Mouse (Mus musculus): ENCODE measurements at regions not wholly inside any gene's neighbourhood (a gene's known extent, or its start where the extent isn't known, plus 50 kb on each side); places are given as distances from the start of the nearest gene placed in this dataset.
"Not testable (repeated sequence)": the region's sequence is repeated elsewhere in the genome, so short reads cannot be mapped to it uniquely, and the experiment has no call there.

- CTCF ChIA-PET: no interaction called here
Measured at GRCm38 (mm10) chr17:4563641-4564040, 430.5 kb upstream of the Arid1b start.

- CTCF ChIA-PET: no interaction called here
Measured at GRCm38 (mm10) chr17:4576883-4577282, 417.2 kb upstream of the Arid1b start.

DNA sequence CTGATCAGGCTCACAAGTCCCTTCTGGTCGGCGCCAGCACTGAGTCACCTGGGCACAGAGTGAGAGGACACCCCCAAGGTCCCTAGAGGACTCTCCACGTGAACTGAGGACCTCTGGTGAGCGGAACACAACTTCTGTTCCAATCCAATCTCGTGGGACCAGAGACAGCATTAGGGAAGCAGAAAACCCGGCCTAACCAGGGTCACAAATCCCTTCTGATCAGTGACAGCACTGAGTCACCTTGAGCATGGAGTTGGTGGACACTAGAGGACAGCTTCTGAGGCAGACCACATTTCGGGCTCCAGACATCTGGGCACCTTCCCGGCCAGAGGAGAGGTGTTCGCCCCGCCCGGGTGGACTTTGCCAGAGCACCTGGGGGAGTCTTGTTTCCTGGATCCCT is 412.3 kb upstream of the Arid1b start:
- CTCF ChIA-PET: no interaction called here

GRCm38 (mm10) chr17:4610481-4610880 is 383.7 kb upstream of the Arid1b start:
- CTCF ChIA-PET: no interaction called here

- CTCF ChIA-PET: no interaction called here
Measured at GRCm38 (mm10) chr17:4610993-4611392, 383.1 kb upstream of the Arid1b start.

DNA sequence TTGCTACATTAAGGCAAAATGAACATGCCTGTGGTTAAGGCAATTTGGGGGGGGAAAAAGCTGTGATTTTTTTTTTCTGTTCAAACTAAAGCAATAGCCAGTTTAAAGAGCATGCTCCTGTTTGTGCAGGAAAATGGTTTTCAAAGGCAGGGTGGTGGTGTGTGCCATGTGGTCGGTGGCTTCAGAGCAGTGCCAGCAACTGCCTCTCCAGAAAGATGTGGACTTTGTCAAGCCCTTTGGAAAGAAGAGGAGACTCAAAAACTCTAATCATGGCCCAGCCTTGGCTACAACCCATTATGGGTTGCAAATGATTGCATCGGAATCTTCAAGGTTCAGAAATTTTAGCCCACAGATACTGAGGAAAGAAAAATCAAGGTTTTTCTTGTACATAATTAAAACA is 382.4 kb upstream of the Arid1b start:
- CTCF ChIA-PET: no interaction called here

DNA sequence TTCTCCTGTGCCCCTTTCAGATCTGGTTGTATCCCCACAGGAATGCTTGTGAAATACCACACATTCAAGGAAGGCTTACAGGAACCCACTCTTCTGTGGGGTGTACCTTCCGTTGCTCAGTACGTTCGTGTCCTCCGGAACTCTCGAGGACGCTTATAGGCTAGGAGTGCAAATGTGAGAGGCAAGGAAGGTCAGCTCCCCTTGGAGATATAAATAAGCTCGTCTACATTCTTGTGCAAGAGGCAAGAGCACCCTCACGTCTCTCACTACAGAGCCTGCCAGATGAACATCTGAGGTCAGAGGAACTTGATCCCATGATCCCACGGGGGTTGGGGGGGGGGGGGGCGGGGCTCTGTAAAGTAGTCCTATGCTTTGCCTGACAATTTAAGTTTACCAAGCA is 382.0 kb upstream of the Arid1b start:
- CTCF ChIA-PET: no interaction called here

- CTCF ChIA-PET: no interaction called here
Measured at GRCm38 (mm10) chr17:4612741-4613140, 381.4 kb upstream of the Arid1b start.

GRCm38 (mm10) chr17:4620361-4620760 is 373.8 kb upstream of the Arid1b start:
- CTCF ChIA-PET: no interaction called here

- CTCF ChIA-PET: not testable (repeated sequence)
Measured at GRCm38 (mm10) chr17:4626126-4626525, 368.0 kb upstream of the Arid1b start.

DNA sequence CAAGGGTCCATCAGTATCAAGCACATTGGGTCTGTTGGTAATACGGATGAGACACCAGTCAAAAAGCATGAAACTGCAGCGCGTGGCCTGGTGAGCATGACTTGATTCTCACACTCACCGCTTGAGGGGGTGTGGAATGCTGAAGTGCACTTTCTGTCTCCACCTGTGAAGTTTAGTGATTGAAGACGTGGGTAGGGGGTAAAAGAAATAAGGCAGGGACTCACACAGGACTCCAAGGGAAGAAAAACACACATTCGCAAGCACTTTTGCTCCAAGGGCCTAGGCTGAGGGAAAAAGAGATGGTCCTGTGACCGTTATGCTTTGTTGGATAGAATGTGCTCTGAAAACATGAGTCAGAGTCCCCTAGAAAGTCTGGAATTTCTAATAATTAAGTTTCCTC is 366.6 kb upstream of the Arid1b start:
- CTCF ChIA-PET: no interaction called here

DNA sequence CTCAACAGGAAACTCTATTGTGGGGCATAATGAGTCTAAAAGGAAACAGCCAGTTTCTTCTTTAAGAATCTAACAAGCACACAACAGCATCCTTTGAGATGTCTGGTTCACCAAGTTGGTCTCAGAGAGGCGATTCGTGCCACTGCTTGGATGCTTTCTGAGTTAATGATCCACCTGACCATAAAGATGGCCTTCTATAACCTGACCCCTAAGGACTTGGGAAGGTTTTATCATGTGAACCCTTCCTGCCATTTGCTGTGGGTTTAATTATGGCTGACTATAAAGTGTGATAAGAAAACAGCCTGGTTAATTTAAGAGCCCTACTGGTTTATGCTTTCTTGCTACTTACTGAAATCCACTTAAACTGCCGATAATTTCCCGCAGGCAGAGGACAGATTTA is 363.0 kb upstream of the Arid1b start:
- CTCF ChIA-PET: no interaction called here

GRCm38 (mm10) chr17:4632506-4632905 is 361.6 kb upstream of the Arid1b start:
- CTCF ChIA-PET: no interaction called here

- CTCF ChIA-PET: no interaction called here
Measured at GRCm38 (mm10) chr17:4633771-4634170, 360.4 kb upstream of the Arid1b start.

GRCm38 (mm10) chr17:4636796-4637353 is 357.3 kb upstream of the Arid1b start:
- CTCF ChIA-PET: no interaction called here

DNA sequence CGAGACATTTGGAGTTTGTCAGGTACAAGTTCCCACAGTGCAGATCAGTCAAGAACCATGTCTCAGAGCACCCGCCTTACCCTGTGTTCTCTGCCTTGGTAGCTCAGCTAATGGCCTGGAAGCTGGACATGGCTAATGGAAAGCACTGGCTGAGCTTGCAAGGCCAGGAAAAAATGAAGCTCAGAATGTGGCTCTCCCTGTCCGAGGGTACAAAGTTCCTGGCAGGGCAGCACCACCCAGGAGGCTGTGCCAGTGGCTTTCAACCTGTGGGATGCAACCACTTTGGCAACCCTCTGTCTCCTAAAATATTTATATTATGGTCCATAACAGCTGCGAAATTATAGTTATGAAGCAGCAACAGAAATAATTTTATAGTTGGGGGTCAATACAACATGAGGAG is 354.6 kb upstream of the Arid1b start:
- CTCF ChIA-PET: no interaction called here

DNA sequence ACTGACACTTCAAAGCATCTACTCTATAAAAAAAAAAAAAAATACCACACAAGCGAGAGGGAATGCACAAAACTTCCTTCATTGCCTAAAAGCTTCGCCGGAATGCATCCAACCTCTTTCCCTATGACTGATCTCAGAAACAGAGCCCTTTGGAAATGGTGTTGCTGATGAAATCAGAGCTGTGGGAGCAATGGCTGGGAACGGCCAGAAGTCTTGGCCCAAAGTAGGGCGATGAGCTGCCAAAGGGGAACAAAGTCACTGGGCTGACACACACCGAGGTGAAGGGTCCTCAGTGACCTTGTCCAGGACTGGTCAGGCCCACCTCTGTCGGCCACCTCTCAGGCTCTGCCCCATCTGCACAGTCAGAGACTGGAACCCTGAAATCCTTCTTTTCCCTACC is 353.6 kb upstream of the Arid1b start:
- CTCF ChIA-PET: no interaction called here

GRCm38 (mm10) chr17:4641166-4641565 is 353.0 kb upstream of the Arid1b start:
- CTCF ChIA-PET: no interaction called here

DNA sequence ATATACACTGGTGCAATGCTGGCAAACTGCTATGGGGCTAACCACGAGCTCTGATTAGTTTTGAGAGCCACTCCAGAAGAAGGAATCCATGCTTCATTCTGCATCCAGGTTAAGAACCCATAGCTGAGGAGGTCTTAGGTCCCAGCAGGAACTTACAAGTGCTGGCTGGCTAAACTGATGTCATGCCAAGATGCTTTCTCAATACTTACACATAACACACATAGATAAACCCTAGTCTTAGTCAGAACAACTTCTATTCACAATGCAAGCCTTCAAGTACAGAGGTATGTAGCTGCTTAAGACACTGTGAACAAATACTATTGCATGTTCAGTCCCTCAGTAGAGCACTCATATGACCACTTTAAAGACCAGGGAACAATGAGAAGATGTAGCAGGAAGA is 352.1 kb upstream of the Arid1b start:
- CTCF ChIA-PET: no interaction called here

- CTCF ChIA-PET: no interaction called here
Measured at GRCm38 (mm10) chr17:4643343-4643742, 350.8 kb upstream of the Arid1b start.

DNA sequence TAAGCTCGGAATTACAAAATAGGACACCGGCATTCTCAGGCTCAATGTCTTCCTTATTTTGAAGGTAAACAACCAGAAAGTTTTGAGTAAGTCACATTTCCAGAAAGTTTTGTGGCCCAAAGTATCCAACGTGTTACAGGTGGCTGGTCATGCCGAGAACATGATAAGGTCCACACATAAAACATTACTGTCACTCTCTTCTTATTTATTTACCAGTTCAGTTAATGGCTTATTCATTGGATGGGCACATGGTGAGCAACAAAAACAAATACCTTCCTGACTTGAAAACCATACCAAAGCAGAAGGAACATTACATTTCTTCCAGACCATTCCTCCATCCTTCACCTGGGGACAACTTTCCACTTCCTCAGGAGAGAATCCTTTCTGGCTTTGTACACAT is 345.5 kb upstream of the Arid1b start:
- CTCF ChIA-PET: no interaction called here

- CTCF ChIA-PET: no interaction called here
Measured at GRCm38 (mm10) chr17:4654221-4654620, 339.9 kb upstream of the Arid1b start.

- CTCF ChIA-PET: no interaction called here
Measured at GRCm38 (mm10) chr17:4661996-4662395, 332.1 kb upstream of the Arid1b start.

DNA sequence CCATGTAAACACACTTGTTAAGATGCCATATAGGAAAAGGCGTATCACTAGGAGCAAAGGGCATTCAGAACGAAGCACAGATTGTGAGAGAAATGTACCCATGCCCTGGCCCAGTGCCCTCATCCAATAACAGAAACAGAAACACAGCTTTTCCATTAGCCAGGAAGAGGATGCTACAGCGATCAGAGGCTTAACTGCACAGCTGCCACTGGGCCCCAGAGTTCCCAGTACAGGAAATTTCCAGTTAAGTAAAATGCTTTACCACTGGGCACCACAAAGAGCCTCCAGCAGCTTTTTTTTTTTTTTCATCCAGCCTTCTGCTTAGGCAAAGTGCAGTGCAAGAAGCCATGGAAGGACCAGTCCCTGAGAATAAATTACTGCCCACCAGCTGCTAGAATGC is 325.6 kb upstream of the Arid1b start:
- CTCF ChIA-PET: no interaction called here

- CTCF ChIA-PET: no interaction called here
Measured at GRCm38 (mm10) chr17:4673271-4673670, 320.9 kb upstream of the Arid1b start.

Measured in spleen, embryonic (tissue).